Mouse (Mus musculus) hindbrain, embryonic 15.5 days (tissue): ENCODE results near the gene Pim1. TPM values are rescaled to one million over a fixed set of nuclear protein-coding genes. Genes with fewer than 3 reads are reported as not detected.
"Not testable (repeated sequence)": the region's sequence is repeated elsewhere in the genome, so short reads cannot be mapped to it uniquely, and the experiment has no call there.

Experiments used
- ATAC-seq: fragments of 200-750 bp; cut with Nextera tagmentation; 2 replicates; pipeline ENCODE4 v1.8.0; 2017; ENCODE audit warnings: low read depth, moderate number of reproducible peaks, moderate TSS enrichment; ENCODE audit not compliant: low FRiP score
- H3K27ac ChIP-seq: fragments of 300-500 bp; sonication (generic); replicated peaks from 2 replicates; pipeline ENCODE4 v1.5.1; 2015; ENCODE audit warnings: mild to moderate bottlenecking, inconsistent platforms
- H3K27me3 ChIP-seq: fragments of 300-500 bp; sonication (generic); 2 replicates; pipeline ENCODE4 v1.6.1; 2015; ENCODE audit warnings: control low read depth, inconsistent platforms
- H3K36me3 ChIP-seq: fragments of 300-500 bp; sonication (generic); 2 replicates; pipeline ENCODE4 v1.6.1; 2015; ENCODE audit warnings: control low read depth, inconsistent platforms
- H3K4me1 ChIP-seq: fragments of 300-500 bp; sonication (generic); replicated peaks from 2 replicates; pipeline ENCODE4 v1.6.1; 2015; ENCODE audit warnings: control low read depth, inconsistent platforms
- H3K4me2 ChIP-seq: fragments of 300-500 bp; sonication (generic); 2 replicates; pipeline ENCODE4 v1.6.1; 2015; ENCODE audit warnings: moderate library complexity, mild to moderate bottlenecking, inconsistent platforms
- H3K4me3 ChIP-seq: fragments of 300-500 bp; sonication (generic); 2 replicates; pipeline ENCODE4 v1.5.1; 2015; ENCODE audit warnings: mild to moderate bottlenecking, inconsistent platforms
- H3K9ac ChIP-seq: fragments of 300-500 bp; sonication (generic); 2 replicates; pipeline ENCODE4 v1.6.1; 2015; ENCODE audit warnings: inconsistent platforms
- H3K9me3 ChIP-seq: fragments of 300-500 bp; sonication (generic); 2 replicates; pipeline ENCODE4 v1.6.1; 2016; ENCODE audit warnings: control low read depth, inconsistent platforms
- WGBS: fragments of 180-500 bp; shearing (Covaris S2); methylation state at CpG from one replicate; pipeline ENCODE4 v1.1.7; 2015; 5-methylcytosine and 5-hydroxymethylcytosine counted together
- polyA plus RNA-seq: library from polyadenylated mRNA; unstranded; fragments of >200 nt; fragmentation: Nextera tagmentation; extraction: Ambion mirVana; gene quantifications from 2 replicates; pipeline ENCODE4 v1.2.1, GENCODE M21; 2015

Gene Pim1
- polyA plus RNA-seq, 1 experiment from 2014 or later = 8.4 TPM

DNA sequence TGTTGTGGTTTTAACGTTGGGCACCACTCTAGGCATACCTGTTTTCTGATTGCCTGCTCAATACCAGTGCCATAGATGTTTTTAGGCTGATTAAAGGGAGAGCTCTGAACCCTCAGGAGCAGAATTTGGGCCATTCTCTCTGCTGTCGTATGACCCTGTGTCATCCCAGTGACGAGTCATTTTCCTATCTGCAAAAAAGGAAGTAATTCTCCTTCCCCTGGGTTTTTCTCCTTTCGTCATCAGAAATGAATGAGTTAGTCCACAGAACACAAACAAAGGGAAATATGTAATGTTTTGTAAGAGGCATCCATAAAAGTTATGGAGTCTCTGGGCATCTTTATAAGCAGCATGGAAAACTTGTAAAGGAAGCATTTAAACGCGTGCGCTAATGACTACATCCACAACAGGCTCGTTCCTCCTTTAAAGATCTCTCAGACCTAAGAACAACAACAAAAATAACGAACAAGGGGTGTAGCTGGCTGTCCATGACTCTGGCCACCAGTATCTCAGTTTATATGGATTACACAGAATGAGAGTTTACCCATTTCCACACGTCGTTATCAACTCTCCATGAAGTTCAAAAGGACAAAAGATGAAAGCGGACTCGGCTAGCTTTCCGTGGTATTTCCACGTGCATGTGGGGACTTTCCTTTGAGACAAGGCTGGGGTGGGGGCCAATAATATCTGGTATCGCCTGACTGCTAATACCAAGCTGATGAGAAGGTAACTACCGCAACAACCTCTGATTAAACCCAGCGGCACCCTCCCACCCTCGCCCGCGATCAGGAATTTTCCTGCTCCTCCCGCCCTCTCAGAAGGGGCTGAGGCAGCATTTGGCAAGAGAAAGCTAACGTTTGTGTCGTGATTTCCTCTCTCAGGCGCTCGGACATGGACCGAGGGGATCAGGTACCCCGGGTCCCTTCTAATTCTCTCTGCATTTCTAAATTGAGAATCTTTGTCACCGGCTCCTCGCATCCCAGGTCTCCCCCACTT, 1.3 kb upstream of the Pim1 start:
- no peak; the same call in 1 of the 2 replicates for ATAC-seq
- 5% methylated on average over 30 of the region's 30 CpGs for WGBS
- peak overlapping the region; percentile 90 for H3K4me3 ChIP-seq
- H3K27ac ChIP-seq = peak overlapping the region; percentile 89
- peaks cover 28% of the 10 kb centered on the region for H3K4me1 ChIP-seq
- peak overlapping the region; percentile 85 for H3K4me2 ChIP-seq
- peak overlapping the region; percentile 57 for H3K9ac ChIP-seq
- no peaks in the 10 kb centered on the region for H3K36me3 ChIP-seq
- H3K9me3 ChIP-seq = no peaks in the 10 kb centered on the region
- H3K27me3 ChIP-seq = no peaks in the 10 kb centered on the region

DNA sequence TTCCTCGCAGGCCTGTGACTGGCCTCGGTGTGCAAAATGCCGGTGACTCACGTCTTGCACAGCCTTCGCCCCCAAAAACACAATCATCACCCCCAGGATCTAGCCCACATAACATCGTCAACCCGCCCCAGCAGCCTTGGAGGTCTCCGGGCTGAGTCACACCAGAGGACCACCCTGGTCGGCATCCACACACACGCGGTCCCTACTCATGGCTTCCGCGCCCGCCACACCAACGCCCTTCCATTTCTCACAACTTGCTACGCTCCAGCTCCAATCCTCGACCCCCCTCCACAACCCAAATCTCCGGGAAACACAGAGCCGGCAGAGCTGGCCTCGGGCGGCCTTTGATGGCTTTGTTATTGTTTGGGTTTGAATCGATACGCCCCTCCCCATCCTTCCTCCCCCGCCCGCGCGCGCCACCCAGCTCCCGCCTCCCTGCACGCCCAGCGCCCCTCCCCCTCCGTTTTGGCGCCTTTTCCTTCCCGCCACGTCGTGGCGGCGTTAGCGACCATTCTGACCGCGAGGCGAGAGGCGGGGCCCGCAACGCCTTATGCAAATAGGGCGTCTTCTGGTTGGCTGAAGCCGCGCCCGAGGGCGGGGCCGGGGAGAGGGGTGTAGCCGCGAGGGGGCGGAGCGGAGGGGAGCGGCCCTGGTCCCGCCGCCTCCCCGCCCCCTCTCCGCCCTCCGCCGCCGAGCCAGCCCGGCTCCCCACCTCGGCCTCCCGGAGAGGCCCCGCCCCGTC, 411 bp upstream of the Pim1 start:
- peaks cover 4% of the 10 kb centered on the region; the same call in 1 of the 2 replicates for H3K36me3 ChIP-seq
- under 1% methylated on average over 53 of the region's 68 CpGs for WGBS
- peak overlapping the region; percentile 57 for H3K9ac ChIP-seq
- no peaks in the 10 kb centered on the region for H3K27me3 ChIP-seq
- H3K4me2 ChIP-seq = peak overlapping the region; percentile 85
- no peaks in the 10 kb centered on the region for H3K9me3 ChIP-seq
- peak overlapping the region; percentile 90 for H3K4me3 ChIP-seq
- peaks cover 32% of the 10 kb centered on the region for H3K4me1 ChIP-seq
- ATAC-seq = peak; percentile 94
- H3K27ac ChIP-seq = peak overlapping the region; percentile 89

DNA sequence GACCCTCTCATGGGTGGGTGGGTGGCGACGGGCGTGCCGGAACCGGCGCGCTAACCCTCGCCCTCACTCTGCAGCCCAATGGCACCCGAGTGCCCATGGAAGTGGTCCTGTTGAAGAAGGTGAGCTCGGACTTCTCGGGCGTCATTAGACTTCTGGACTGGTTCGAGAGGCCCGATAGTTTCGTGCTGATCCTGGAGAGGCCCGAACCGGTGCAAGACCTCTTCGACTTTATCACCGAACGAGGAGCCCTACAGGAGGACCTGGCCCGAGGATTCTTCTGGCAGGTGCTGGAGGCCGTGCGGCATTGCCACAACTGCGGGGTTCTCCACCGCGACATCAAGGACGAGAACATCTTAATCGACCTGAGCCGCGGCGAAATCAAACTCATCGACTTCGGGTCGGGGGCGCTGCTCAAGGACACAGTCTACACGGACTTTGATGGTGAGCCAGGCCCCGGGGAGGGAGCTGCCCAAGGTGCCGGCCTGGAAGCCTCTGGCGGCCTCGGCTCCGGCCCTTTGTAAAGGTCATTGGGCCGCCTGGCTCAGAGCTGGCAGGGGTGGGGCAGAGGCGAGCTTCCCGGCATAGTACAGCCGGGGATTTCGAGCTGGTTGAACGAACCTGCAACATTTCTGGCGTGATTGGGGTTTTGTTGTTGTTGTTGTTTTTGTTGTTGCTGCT, 1.2 kb downstream of the Pim1 start:
- 0 out of 2 replicates have a peak, but pooled peaks have one; percentile 4 for ATAC-seq
- H3K4me2 ChIP-seq = peak overlapping the region; percentile 85

DNA sequence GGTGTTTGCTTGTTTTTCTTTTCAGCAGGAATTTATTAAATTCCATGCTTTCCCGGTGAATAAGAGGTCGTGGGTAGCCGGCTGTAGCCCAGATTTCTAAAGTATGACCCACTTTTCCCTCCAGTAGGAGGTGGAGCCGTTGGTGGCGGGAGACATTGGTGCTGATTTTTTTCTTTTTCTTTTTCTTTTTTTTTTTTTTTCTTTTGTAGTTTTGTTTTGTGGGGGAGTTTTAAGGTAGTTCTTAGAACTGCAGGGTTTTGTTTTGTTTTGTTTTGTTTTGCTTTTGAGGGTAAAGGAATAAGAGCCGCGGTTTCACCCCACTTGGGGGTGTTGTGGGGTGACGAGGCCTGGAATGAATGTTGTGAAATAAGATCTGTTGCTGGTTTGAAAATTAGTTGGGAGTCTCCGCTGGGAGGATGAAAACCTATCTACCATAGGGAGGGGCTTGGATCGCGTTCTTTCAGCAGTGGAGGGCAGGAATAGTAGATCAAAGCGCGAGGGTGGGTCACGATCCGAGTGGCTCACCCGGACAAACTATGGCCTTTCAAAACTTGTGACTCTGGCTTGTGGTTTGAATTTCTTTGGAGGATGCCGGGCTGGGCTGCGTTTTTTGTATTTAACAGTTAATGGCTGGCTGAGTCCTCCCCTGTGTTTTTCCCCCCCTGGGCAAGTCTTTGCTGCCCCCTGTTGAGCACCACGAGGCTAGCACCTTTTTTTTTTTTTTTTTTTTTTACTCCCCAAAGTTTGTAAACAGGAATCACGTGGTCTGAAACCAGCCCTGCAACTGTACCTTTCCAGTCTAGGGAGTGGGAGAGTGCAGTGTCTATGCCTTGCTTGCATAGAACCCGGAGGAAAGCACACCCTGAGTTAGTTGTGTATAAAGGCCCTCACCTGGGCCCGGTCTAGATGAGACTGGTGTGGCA, 2.0 kb downstream of the Pim1 start:
- WGBS = 2% methylated on average over 22 of the region's 22 CpGs
- peak overlapping the region; percentile 89; the same call in 1 of the 2 replicates for H3K27ac ChIP-seq
- ATAC-seq = no peak

More for the DNA sequence above, 1.2 kb downstream of the Pim1 start:
- Histone ChIP-seq H3K4me3 (peak overlapping the region; percentile 90), H3K36me3 (peaks cover 4% of the 10 kb centered on the region; the same call in 1 of the 2 replicates), H3K27me3 (no peaks in the 10 kb centered on the region), H3K27ac (peak overlapping the region; percentile 89), H3K9ac (peak overlapping the region; percentile 76), H3K9me3 (no peaks in the 10 kb centered on the region), H3K4me1 (peaks cover 32% of the 10 kb centered on the region)
- WGBS = under 1% methylated on average over 48 of the region's 48 CpGs

DNA sequence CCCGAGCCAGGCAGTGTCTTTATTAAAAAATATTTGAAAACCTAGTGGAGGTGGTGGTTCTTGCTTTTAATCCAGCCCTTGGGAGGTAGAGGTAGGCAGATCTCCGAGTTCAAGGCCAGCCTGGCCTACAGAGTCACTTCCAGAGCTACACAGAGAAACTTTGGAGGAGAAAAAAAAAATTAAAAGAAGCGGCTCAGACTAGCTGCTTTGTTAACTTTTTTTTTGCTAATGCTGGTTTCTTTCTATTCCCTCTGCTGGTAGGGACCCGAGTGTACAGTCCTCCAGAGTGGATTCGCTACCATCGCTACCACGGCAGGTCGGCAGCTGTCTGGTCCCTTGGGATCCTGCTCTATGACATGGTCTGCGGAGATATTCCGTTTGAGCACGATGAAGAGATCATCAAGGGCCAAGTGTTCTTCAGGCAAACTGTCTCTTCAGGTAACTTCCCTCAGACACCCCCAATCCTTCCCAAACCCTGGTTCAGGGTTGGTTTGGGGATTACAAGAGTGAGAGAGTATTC, 3.0 kb downstream of the Pim1 start:
- no peak overlapping the region for H3K4me3 ChIP-seq
- H3K9me3 ChIP-seq = no peaks in the 10 kb centered on the region
- H3K36me3 ChIP-seq = peaks cover 4% of the 10 kb centered on the region; the same call in 1 of the 2 replicates
- ATAC-seq = no peak
- no peak overlapping the region for H3K9ac ChIP-seq
- WGBS = 68% methylated on average over 11 of the region's 11 CpGs
- H3K4me1 ChIP-seq = peaks cover 31% of the 10 kb centered on the region
- H3K4me2 ChIP-seq = peak overlapping the region; percentile 85
- no peak overlapping the region for H3K27ac ChIP-seq
- H3K27me3 ChIP-seq = no peaks in the 10 kb centered on the region

More for the DNA sequence above, 2.0 kb downstream of the Pim1 start:
- H3K27me3 ChIP-seq = no peaks in the 10 kb centered on the region
- H3K36me3 ChIP-seq = peaks cover 4% of the 10 kb centered on the region; the same call in 1 of the 2 replicates
- peak overlapping the region; percentile 76 for H3K9ac ChIP-seq
- peak overlapping the region; percentile 90 for H3K4me3 ChIP-seq
- peak overlapping the region; percentile 85 for H3K4me2 ChIP-seq
- H3K9me3 ChIP-seq = no peaks in the 10 kb centered on the region
- H3K4me1 ChIP-seq = peaks cover 32% of the 10 kb centered on the region

DNA sequence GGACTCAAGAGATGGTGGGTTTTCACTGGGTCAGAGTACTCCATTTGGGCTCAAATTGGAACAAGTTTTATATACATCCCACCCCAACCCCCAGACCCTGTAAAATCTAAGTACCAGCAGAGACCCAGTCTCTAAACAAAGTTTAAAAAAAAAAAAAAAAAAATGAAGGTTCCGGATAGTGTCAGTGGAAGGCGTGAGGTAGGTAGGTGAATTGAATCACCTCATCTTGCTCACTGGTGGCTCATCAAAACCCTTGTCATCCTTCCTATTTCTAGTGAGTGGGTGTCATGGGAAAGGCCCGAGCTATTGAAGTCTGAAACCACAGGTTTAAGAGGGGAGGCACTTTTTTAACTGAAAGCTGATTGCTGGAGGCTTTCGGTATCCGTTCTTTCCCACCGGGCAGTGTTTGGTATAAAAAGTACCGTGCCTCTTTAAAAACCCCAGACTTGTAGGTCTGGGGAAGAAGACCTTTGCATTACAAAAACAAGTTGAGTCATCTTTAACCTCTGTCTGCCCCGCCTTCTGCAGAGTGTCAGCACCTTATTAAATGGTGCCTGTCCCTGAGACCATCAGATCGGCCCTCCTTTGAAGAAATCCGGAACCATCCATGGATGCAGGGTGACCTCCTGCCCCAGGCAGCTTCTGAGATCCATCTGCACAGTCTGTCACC, 3.6 kb downstream of the Pim1 start:
- Histone ChIP-seq H3K4me2 (no peak overlapping the region), H3K27me3 (no peaks in the 10 kb centered on the region), H3K9ac (no peak overlapping the region), H3K36me3 (peaks cover 4% of the 10 kb centered on the region; the same call in 1 of the 2 replicates), H3K4me1 (peaks cover 25% of the 10 kb centered on the region), H3K9me3 (no peaks in the 10 kb centered on the region), H3K27ac (no peak overlapping the region), H3K4me3 (no peak overlapping the region)
- no peak for ATAC-seq
- 64% methylated on average over 10 of the region's 10 CpGs for WGBS

DNA sequence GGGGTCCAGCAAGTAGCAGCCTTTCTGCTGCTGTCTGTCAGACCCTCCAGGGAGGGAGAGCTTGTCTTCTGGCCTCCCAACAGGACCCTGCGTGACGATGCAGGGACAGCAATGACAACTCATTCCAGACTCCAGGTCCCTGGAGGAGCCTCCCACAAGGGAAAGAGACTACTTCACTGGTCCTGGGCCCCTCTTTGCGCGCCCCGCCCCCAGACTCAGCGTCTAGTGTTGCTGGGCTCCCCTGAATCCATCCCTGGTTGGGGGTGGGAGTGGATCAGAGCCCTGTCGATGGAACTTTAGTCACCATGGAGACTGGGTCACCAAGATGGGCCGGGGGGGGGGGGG, 4.2 kb downstream of the Pim1 start:
- Histone ChIP-seq H3K36me3 (peaks cover 4% of the 10 kb centered on the region; the same call in 1 of the 2 replicates), H3K9me3 (no peaks in the 10 kb centered on the region), H3K9ac (no peak overlapping the region), H3K4me1 (peaks cover 23% of the 10 kb centered on the region), H3K27me3 (no peaks in the 10 kb centered on the region), H3K4me2 (no peak overlapping the region), H3K4me3 (no peak overlapping the region), H3K27ac (no peak overlapping the region)
- 55% methylated on average over 7 of the region's 8 CpGs for WGBS
- no peak for ATAC-seq

DNA sequence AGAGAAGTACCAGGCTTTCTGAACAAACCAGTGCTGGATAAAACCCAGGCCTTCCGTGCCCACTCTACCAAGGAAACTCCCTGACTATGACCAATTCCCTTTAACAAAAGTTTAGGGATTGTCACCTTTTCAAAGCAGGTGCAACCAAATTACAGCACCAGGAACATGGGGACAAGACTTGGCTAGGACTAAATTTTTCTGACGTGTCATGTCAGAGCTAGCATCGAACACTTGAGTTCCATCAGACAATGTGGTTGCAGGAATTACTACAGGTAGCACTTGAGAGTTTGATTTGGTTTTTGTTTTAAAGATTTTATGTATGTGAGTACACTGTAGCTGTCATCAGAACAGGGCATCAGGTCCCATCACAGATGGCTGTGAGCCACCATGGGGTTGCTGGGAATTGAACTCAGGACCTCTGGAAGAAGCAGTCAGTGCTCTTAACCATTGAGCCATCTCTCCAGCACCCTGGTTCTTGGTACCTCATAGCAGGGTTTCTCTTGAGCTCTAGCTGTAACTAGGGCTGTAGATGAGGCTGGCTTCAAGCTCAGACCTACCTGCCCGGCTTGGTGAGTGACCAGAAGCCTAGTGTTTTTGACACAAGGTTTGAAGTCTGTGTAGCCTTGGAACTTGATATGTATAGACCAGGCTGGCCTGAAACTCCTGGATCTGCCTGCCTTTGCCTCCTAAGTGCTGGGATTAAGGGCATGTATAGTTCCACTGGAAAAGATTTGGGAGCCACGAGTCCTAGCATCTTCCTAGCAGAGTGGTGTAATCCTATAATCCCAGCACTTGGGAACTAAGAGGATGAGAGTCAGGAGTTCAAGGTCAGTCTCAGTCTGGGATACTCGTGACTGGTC, 5.9 kb downstream of the Pim1 start:
- peaks cover 4% of the 10 kb centered on the region; the same call in 1 of the 2 replicates for H3K36me3 ChIP-seq
- peaks cover 23% of the 10 kb centered on the region for H3K4me1 ChIP-seq
- H3K27me3 ChIP-seq = no peaks in the 10 kb centered on the region
- WGBS = 80% methylated on average over 6 of the region's 6 CpGs
- ATAC-seq = no peak
- H3K9me3 ChIP-seq = no peaks in the 10 kb centered on the region
- no peak overlapping the region for H3K27ac ChIP-seq
- no peak overlapping the region for H3K9ac ChIP-seq
- no peak overlapping the region for H3K4me2 ChIP-seq
- no peak overlapping the region for H3K4me3 ChIP-seq

DNA sequence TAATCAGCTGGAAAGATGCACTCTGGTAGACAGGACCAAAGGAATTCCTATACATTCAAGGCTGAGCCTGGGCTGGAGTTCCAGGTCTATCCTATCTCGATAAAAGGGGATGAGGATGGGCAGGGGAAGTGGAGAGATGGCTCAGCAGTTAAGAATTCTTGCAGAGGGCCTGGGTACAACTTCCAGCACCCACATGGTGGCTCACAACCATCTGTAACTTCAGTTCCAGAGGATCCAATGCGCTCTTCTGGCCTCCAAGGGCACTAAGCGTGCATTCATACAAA, 6.5 kb downstream of the Pim1 start:
- WGBS = 93% methylated on average over 3 of the region's 3 CpGs

DNA sequence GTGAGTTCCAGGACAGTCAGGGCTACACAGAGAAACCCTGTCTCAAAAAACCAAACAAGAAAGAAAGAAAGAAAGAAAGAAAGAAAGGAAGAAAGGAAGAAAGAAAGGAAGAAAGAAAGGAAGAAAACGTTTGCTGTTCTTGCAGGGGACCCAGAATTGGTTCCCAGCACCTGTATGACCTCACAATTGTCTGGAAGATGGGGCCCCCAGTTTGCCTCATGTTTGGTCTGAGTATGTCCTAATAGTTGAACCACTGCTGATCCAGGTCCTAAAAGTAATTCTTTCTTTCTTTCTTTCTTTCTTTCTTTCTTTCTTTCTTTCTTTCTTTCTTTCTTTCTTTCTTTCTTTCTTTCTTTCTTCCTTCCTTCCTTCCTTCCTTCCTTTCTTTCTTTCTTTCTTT, 6.9 kb downstream of the Pim1 start:
- not testable (repeated sequence) for H3K27ac ChIP-seq, H3K9ac ChIP-seq, H3K4me2 ChIP-seq, H3K27me3 ChIP-seq, H3K4me3 ChIP-seq, ATAC-seq, H3K9me3 ChIP-seq, H3K36me3 ChIP-seq
- H3K4me1 ChIP-seq = peaks cover 15% of the 10 kb centered on the region
- 55% methylated on average over 1 of the region's 1 CpGs for WGBS

More for the DNA sequence above, 6.5 kb downstream of the Pim1 start:
- Histone ChIP-seq H3K27me3 (no peaks in the 10 kb centered on the region), H3K36me3 (peaks cover 4% of the 10 kb centered on the region; the same call in 1 of the 2 replicates), H3K9ac (no peak overlapping the region), H3K9me3 (no peaks in the 10 kb centered on the region), H3K27ac (no peak overlapping the region), H3K4me2 (no peak overlapping the region), H3K4me3 (no peak overlapping the region), H3K4me1 (peaks cover 19% of the 10 kb centered on the region)
- no peak for ATAC-seq
